9 mouse cellular contexts compared by ENCODE assay signal in the genomic region with DNA sequence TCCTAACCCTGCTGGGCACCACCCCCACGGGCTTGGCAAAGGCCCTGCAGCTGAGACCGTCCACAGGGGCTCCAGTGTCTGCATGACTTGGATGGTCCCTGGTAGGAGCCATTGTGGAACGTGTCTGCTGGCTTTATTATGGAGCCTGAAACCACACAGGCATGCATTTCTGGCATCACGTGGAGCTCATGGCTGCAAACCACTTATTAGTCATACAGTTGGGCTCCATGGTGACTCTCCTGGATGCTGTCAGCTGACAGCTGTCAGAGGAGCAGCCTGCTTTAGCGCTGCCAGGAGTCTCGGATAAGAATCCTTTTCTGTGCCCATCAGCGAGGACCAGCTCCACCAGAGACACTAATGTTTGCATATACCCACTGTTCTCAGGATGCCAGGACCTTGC. TPM values are rescaled to one million over a fixed set of nuclear protein-coding genes. Genes with fewer than 3 reads are reported as not detected.
DNase-seq lines count a peak whose midpoint lies in the region; ATAC-seq and TF ChIP-seq lines count a peak whose summit lies in the region.
"Had no signal": no experiment of that assay in that cellular context is flagged by ENCODE, and none has a peak within 500 bp of the region (broad histone marks: within the 10 kb centered on the region; RNA-seq: fewer than 3 reads in every experiment).

No protein-coding gene starts in this region.

- H3K4me3 ChIP-seq in heart, embryonic 16.5 days (ENCODE audit: low read length) = no peak overlapping the region
- no peak overlapping the region for H3K4me3 ChIP-seq in macrophage (ENCODE audit: inconsistent target)
- no peak overlapping the region for H3K4me3 ChIP-seq in intestine, embryonic 16.5 days (ENCODE audit: low read length)
- no peak overlapping the region for H3K4me3 ChIP-seq in thymus, adult 2 months (ENCODE audit: control insufficient read depth, insufficient read depth, low read length)

- peaks cover 12% of the 10 kb centered on the region for H3K4me1 ChIP-seq in heart, embryonic 16.5 days (ENCODE audit: control insufficient read depth, insufficient read depth, low read length)
- peaks cover 4% of the 10 kb centered on the region; the same call in 1 of the 2 replicates for H3K4me1 ChIP-seq in intestine, embryonic 16.5 days (ENCODE audit: control insufficient read depth, insufficient read depth, low read length)
- H3K4me1 ChIP-seq in thymus, adult 2 months (replicated peaks; ENCODE audit: control insufficient read depth, insufficient read depth, low read length) = no peaks in the 10 kb centered on the region

- H3K27me3 ChIP-seq in heart, embryonic 16.5 days (ENCODE audit: control insufficient read depth, insufficient read depth, low read length) = no peaks in the 10 kb centered on the region
- no peaks in the 10 kb centered on the region for H3K27me3 ChIP-seq in intestine, embryonic 16.5 days (replicated peaks; ENCODE audit: control insufficient read depth, insufficient read depth, low read length)
- H3K27me3 ChIP-seq in thymus, adult 2 months (ENCODE audit: control insufficient read depth, insufficient read depth, low read length) = no peaks in the 10 kb centered on the region

- intact Hi-C loops in gastrocnemius, postnatal 14 days (cut with DNase I; ENCODE audit: low total_unique reads) = no loop called here

- no peak for TF ChIP-seq POLR2A in brain, embryonic 14.5 days (IDR thresholded peaks at IDR 0.05; ENCODE audit: borderline replicate concordance, extremely low read depth, insufficient read depth, insufficient read length, poor library complexity, severe bottlenecking)
- no peak for TF ChIP-seq POLR2A in thymus, adult 2 months (IDR thresholded peaks at IDR 0.05; ENCODE audit: control insufficient read depth, extremely low read depth, insufficient read depth, low read length, poor library complexity)

- no peak overlapping the region for H3K9ac ChIP-seq in heart, embryonic 16.5 days (ENCODE audit: low read length)
- no peak overlapping the region for H3K9ac ChIP-seq in intestine, embryonic 16.5 days (ENCODE audit: low read depth, low read length)

- peaks cover 33% of the 10 kb centered on the region for H3K36me3 ChIP-seq in heart, embryonic 16.5 days (ENCODE audit: control insufficient read depth, insufficient read depth)
- peaks cover 96% of the 10 kb centered on the region for H3K36me3 ChIP-seq in macrophage (ENCODE audit: inconsistent target)
- peaks cover 15% of the 10 kb centered on the region for H3K36me3 ChIP-seq in intestine, embryonic 16.5 days (ENCODE audit: control insufficient read depth, insufficient read depth, low read length)
- peaks cover 63% of the 10 kb centered on the region for H3K36me3 ChIP-seq in thymus, adult 2 months (ENCODE audit: control insufficient read depth, insufficient read depth, low read length)

- DNase-seq in gastrocnemius, postnatal 14 days = peak; percentile 49
- no peak for DNase-seq in gastrocnemius, postnatal 4 days (ENCODE audit: low spot score in 2 of 2)
- peak; percentile 49 for DNase-seq in brain, embryonic 14.5 days (ENCODE audit: low read depth)
- no peak for DNase-seq in liver
- no peak for DNase-seq in thymus, adult 2 months
- DNase-seq: lung, adult 2 months had no signal

- H3K4me2 ChIP-seq in heart, embryonic 16.5 days (ENCODE audit: low read depth, low read length) = no peak overlapping the region
- H3K4me2 ChIP-seq in intestine, embryonic 16.5 days (ENCODE audit: low read depth, low read length) = no peak overlapping the region

- WGBS in heart, embryonic 16.5 days = 55% methylated on average over 7 of the region's 7 CpGs
- 85% methylated on average over 7 of the region's 7 CpGs for WGBS in macrophage (ENCODE audit: missing documents)
- WGBS in intestine, embryonic 16.5 days = 92% methylated on average over 7 of the region's 7 CpGs
- WGBS in thymus, adult 2 months = 96% methylated on average over 7 of the region's 7 CpGs

- TF ChIP-seq CTCF in brain, embryonic 14.5 days (IDR thresholded peaks at IDR 0.05; ENCODE audit: borderline replicate concordance, extremely low read depth, insufficient read depth, insufficient read length) = no peak
- TF ChIP-seq CTCF in thymus, adult 2 months (IDR thresholded peaks at IDR 0.05; ENCODE audit: borderline replicate concordance, control insufficient read depth, extremely low read depth, insufficient read depth, low read length, poor library complexity) = no peak

- ATAC-seq in heart, embryonic 16.5 days (replicated peaks; ENCODE audit: extremely low read depth, insufficient read depth, low FRiP score) = peak; percentile 77
- ATAC-seq in intestine, embryonic 16.5 days = no peak

- peak overlapping the region; percentile 85 for H3K27ac ChIP-seq in heart, embryonic 16.5 days (ENCODE audit: low read length)
- H3K27ac ChIP-seq in macrophage = peak overlapping the region; percentile 7; the same call in 1 of the 2 replicates
- H3K27ac ChIP-seq in intestine, embryonic 16.5 days (ENCODE audit: low read length) = no peak overlapping the region
- H3K27ac ChIP-seq in thymus, adult 2 months (ENCODE audit: control insufficient read depth, insufficient read depth, low read length) = no peak overlapping the region

- H3K79me2 ChIP-seq in macrophage (ENCODE audit: inconsistent target) = peaks cover 25% of the 10 kb centered on the region

- no peaks in the 10 kb centered on the region for H3K9me3 ChIP-seq in heart, embryonic 16.5 days (replicated peaks; ENCODE audit: control insufficient read depth, low read length)
- no peaks in the 10 kb centered on the region for H3K9me3 ChIP-seq in intestine, embryonic 16.5 days (ENCODE audit: control insufficient read depth, low read length)

RNA-seq across cellular contexts. Expression of a gene that starts 7.4 kb away (rescaled TPM):
- total RNA-seq in gastrocnemius, postnatal 14 days (2021) = 10 to 100 TPM; 18.7 to 21.6 TPM
- 10 to 100 TPM; 35.0 to 39.3 TPM for total RNA-seq in gastrocnemius, postnatal 4 days (2021)
- 123 TPM in 2 replicates for polyA plus RNA-seq in brain, embryonic 14.5 days (2012; rRNA removed)
- 82.8 and 86.7 TPM in 2 replicates for polyA plus RNA-seq in heart, embryonic 16.5 days (2015; fragmentation: Nextera tagmentation; extraction: Ambion mirVana)
- total RNA-seq in macrophage (2018; cell fraction: chromatin; rRNA removed) = 100 to 1,000 TPM in 22 of 26 experiments, 10 to 100 TPM in 4; 52.4 to 324 (median 184) TPM
- total RNA-seq in macrophage (2018; cell fraction: cytosol; rRNA removed) = 100 to 1,000 TPM; 112 to 283 (median 177) TPM
- total RNA-seq in macrophage (2018; cell fraction: nucleus; rRNA removed) = 100 to 1,000 TPM in 20 of 26 experiments, 10 to 100 TPM in 6; 63.8 to 229 (median 124) TPM
- 170 to 177 TPM (median 175 TPM) in 3 replicates for polyA plus RNA-seq in macrophage (2018)
- polyA plus RNA-seq in intestine, embryonic 16.5 days (2015; fragmentation: Nextera tagmentation; extraction: Ambion mirVana) = 141 and 147 TPM in 2 replicates
- 121 and 136 TPM in 2 replicates for polyA plus RNA-seq in thymus, adult 2 months (2012; rRNA removed)

RNA-seq across cellular contexts. Expression of a gene that starts 7.8 kb away (rescaled TPM):
- total RNA-seq in gastrocnemius, postnatal 14 days (2021) = 1,000 to 10,000 TPM; 3,325 to 3,362 TPM
- 1,000 to 10,000 TPM; 1,561 to 1,711 TPM for total RNA-seq in gastrocnemius, postnatal 4 days (2021)
- polyA plus RNA-seq in brain, embryonic 14.5 days (2012; rRNA removed) = 0.59 and 0.82 TPM in 2 replicates
- polyA plus RNA-seq in heart, embryonic 16.5 days (2015; fragmentation: Nextera tagmentation; extraction: Ambion mirVana) = 1,049 and 1,143 TPM in 2 replicates
- total RNA-seq in macrophage (2018; cell fraction: chromatin; rRNA removed) = not detected
- not detected for total RNA-seq in macrophage (2018; cell fraction: cytosol; rRNA removed)
- not detected for total RNA-seq in macrophage (2018; cell fraction: nucleus; rRNA removed)
- not detected in 3 replicates for polyA plus RNA-seq in macrophage (2018)
- polyA plus RNA-seq in intestine, embryonic 16.5 days (2015; fragmentation: Nextera tagmentation; extraction: Ambion mirVana) = 17.8 and 23.4 TPM in 2 replicates
- polyA plus RNA-seq in thymus, adult 2 months (2012; rRNA removed) = 11.1 and 38.2 TPM in 2 replicates

RNA-seq across cellular contexts. Expression of a gene that starts 33.5 kb away (rescaled TPM):
- 10 to 100 TPM; 32.7 to 38.4 TPM for total RNA-seq in gastrocnemius, postnatal 14 days (2021)
- 10 to 100 TPM; 40.0 to 40.8 TPM for total RNA-seq in gastrocnemius, postnatal 4 days (2021)
- 20.6 and 25.9 TPM in 2 replicates for polyA plus RNA-seq in brain, embryonic 14.5 days (2012; rRNA removed)
- polyA plus RNA-seq in heart, embryonic 16.5 days (2015; fragmentation: Nextera tagmentation; extraction: Ambion mirVana) = 39.3 and 42.2 TPM in 2 replicates
- 10 to 100 TPM in 24 of 26 experiments, 1 to 10 TPM in 2; 8.7 to 41.2 (median 24.2) TPM for total RNA-seq in macrophage (2018; cell fraction: chromatin; rRNA removed)
- 10 to 100 TPM in 24 of 26 experiments, 1 to 10 TPM in 2; 8.2 to 21.6 (median 15.2) TPM for total RNA-seq in macrophage (2018; cell fraction: cytosol; rRNA removed)
- 10 to 100 TPM; 12.0 to 37.8 (median 24.3) TPM for total RNA-seq in macrophage (2018; cell fraction: nucleus; rRNA removed)
- polyA plus RNA-seq in macrophage (2018) = 7.5 to 13.5 TPM (median 13.1 TPM) in 3 replicates
- 21.6 and 23.7 TPM in 2 replicates for polyA plus RNA-seq in intestine, embryonic 16.5 days (2015; fragmentation: Nextera tagmentation; extraction: Ambion mirVana)
- polyA plus RNA-seq in thymus, adult 2 months (2012; rRNA removed) = 22.2 and 22.4 TPM in 2 replicates

RNA-seq across cellular contexts. Expression of a gene that starts 42.1 kb away (rescaled TPM):
- total RNA-seq in gastrocnemius, postnatal 14 days (2021) = 1 to 10 TPM; 2.1 to 3.3 TPM
- 1 to 10 TPM; 8.4 to 8.9 TPM for total RNA-seq in gastrocnemius, postnatal 4 days (2021)
- 18.9 and 24.5 TPM in 2 replicates for polyA plus RNA-seq in brain, embryonic 14.5 days (2012; rRNA removed)
- 6.2 and 6.4 TPM in 2 replicates for polyA plus RNA-seq in heart, embryonic 16.5 days (2015; fragmentation: Nextera tagmentation; extraction: Ambion mirVana)
- total RNA-seq in macrophage (2018; cell fraction: chromatin; rRNA removed) = 10 to 100 TPM; 10.7 to 72.0 (median 39.8) TPM
- total RNA-seq in macrophage (2018; cell fraction: cytosol; rRNA removed) = 1 to 10 TPM; 2.5 to 6.7 (median 4.5) TPM
- 10 to 100 TPM; 10.9 to 41.7 (median 23.6) TPM for total RNA-seq in macrophage (2018; cell fraction: nucleus; rRNA removed)
- polyA plus RNA-seq in macrophage (2018) = 4.5 to 5.8 TPM (median 5.4 TPM) in 3 replicates
- polyA plus RNA-seq in intestine, embryonic 16.5 days (2015; fragmentation: Nextera tagmentation; extraction: Ambion mirVana) = 12.5 and 13.3 TPM in 2 replicates
- polyA plus RNA-seq in thymus, adult 2 months (2012; rRNA removed) = 56.8 and 63.9 TPM in 2 replicates

Comparison
In these comparisons a context has a peak if more than half of its experiments do, and no peak if none do; other contexts are left out.
1. DNase-seq: peak in gastrocnemius, postnatal 14 days (single experiment) and brain, embryonic 14.5 days (single experiment); none in gastrocnemius, postnatal 4 days (0 of 2), liver (single experiment) and thymus, adult 2 months (single experiment).
2. H3K27ac ChIP-seq: peak in heart, embryonic 16.5 days (single experiment) and macrophage (single experiment); none in intestine, embryonic 16.5 days (single experiment) and thymus, adult 2 months (single experiment).
3. RNA of a gene that starts 7.8 kb away (polyA plus RNA-seq): 1,049 to 1,143 TPM in heart, embryonic 16.5 days; 11.1 to 38.2 TPM in thymus, adult 2 months, 17.8 to 23.4 TPM in intestine, embryonic 16.5 days, 0.59 to 0.82 TPM in brain, embryonic 14.5 days and not detected in macrophage; every median in the first group is over 10 times any median in the second.